Mouse (Mus musculus): ENCODE measurements around the gene Tbrg1. TPM values are rescaled to one million over a fixed set of nuclear protein-coding genes. Genes with fewer than 3 reads are reported as not detected.

Tbrg1 gene
- polyA plus RNA-seq (2015; fragmentation: Nextera tagmentation; extraction: Ambion mirVana) = 179 and 192 TPM in 2 replicates

- WGBS = under 1% methylated on average over 36 of the region's 36 CpGs
- Histone ChIP-seq H3K36me3 (peaks cover 25% of the 10 kb centered on the region), H3K4me1 (peaks cover 7% of the 10 kb centered on the region; the same call in 1 of the 2 replicates), H3K4me2 (replicated peaks) (peak within 1 kb of the TSS; percentile 57), H3K9me3 (replicated peaks) (no peaks in the 10 kb centered on the region), H3K4me3 (replicated peaks) (peak within 1 kb of the TSS; percentile 87), H3K27ac (replicated peaks) (peak within 1 kb of the TSS; percentile 97), H3K27me3 (no peaks in the 10 kb centered on the region), H3K9ac (peak within 1 kb of the TSS; percentile 66)
- peak; percentile 89 for ATAC-seq (ENCODE audit: insufficient number of reproducible peaks, low FRiP score, low TSS enrichment, low read depth)
These were observed at the start of gene Tbrg1 for GRCm38 (mm10) chr9:37656931-37657481. Gene Tbrg1 (minus strand): TSS chr9:37657312.

- Histone ChIP-seq H3K27me3 (no peaks in the 10 kb centered on the region), H3K27ac (replicated peaks) (no peak overlapping the region), H3K4me2 (replicated peaks) (no peak overlapping the region), H3K36me3 (no peaks in the 10 kb centered on the region), H3K9me3 (replicated peaks) (no peaks in the 10 kb centered on the region), H3K9ac (no peak overlapping the region), H3K4me3 (replicated peaks) (no peak overlapping the region), H3K4me1 (no peaks in the 10 kb centered on the region)
- 52% methylated on average over 5 of the region's 5 CpGs for WGBS
- no peak for ATAC-seq (ENCODE audit: insufficient number of reproducible peaks, low FRiP score, low TSS enrichment, low read depth)
These were observed 33.0 kb upstream of the Tbrg1 start for GRCm38 (mm10) chr9:37689970-37690686.

GRCm38 (mm10) chr9:37687941-37688303 is 30.8 kb upstream of the Tbrg1 start:
- Histone ChIP-seq H3K9me3 (replicated peaks) (no peaks in the 10 kb centered on the region), H3K4me1 (no peaks in the 10 kb centered on the region), H3K4me2 (replicated peaks) (no peak overlapping the region), H3K27me3 (no peaks in the 10 kb centered on the region), H3K36me3 (no peaks in the 10 kb centered on the region), H3K9ac (no peak overlapping the region), H3K4me3 (replicated peaks) (no peak overlapping the region), H3K27ac (replicated peaks) (no peak overlapping the region)
- 33% methylated on average over 3 of the region's 3 CpGs for WGBS
- ATAC-seq (ENCODE audit: insufficient number of reproducible peaks, low FRiP score, low TSS enrichment, low read depth) = no peak

- no peak overlapping the region for H3K9ac ChIP-seq
- H3K4me3 ChIP-seq (replicated peaks) = no peak overlapping the region
- H3K4me2 ChIP-seq (replicated peaks) = no peak overlapping the region
- H3K27me3 ChIP-seq = no peaks in the 10 kb centered on the region
- no peak for ATAC-seq (ENCODE audit: insufficient number of reproducible peaks, low FRiP score, low TSS enrichment, low read depth)
- no peaks in the 10 kb centered on the region for H3K36me3 ChIP-seq
- no peaks in the 10 kb centered on the region for H3K9me3 ChIP-seq (replicated peaks)
- H3K27ac ChIP-seq (replicated peaks) = no peak overlapping the region
- WGBS = 77% methylated on average over 3 of the region's 3 CpGs
- no peaks in the 10 kb centered on the region for H3K4me1 ChIP-seq
These were observed 30.3 kb upstream of the Tbrg1 start for GRCm38 (mm10) chr9:37687288-37687940.

- no peak overlapping the region for H3K4me2 ChIP-seq (replicated peaks)
- no peaks in the 10 kb centered on the region for H3K36me3 ChIP-seq
- no peak overlapping the region for H3K9ac ChIP-seq
- WGBS = 78% methylated on average over 1 of the region's 1 CpGs
- no peak overlapping the region for H3K27ac ChIP-seq (replicated peaks)
- H3K4me3 ChIP-seq (replicated peaks) = no peak overlapping the region
- no peaks in the 10 kb centered on the region for H3K4me1 ChIP-seq
- no peak for ATAC-seq (ENCODE audit: insufficient number of reproducible peaks, low FRiP score, low TSS enrichment, low read depth)
- H3K27me3 ChIP-seq = no peaks in the 10 kb centered on the region
- no peaks in the 10 kb centered on the region for H3K9me3 ChIP-seq (replicated peaks)
These were observed 24.0 kb upstream of the Tbrg1 start for GRCm38 (mm10) chr9:37681123-37681522.

GRCm38 (mm10) chr9:37675287-37675686 is 18.2 kb upstream of the Tbrg1 start:
- no peaks in the 10 kb centered on the region for H3K27me3 ChIP-seq
- H3K9me3 ChIP-seq (replicated peaks) = no peaks in the 10 kb centered on the region
- H3K4me2 ChIP-seq (replicated peaks) = no peak overlapping the region
- H3K4me3 ChIP-seq (replicated peaks) = no peak overlapping the region
- no peaks in the 10 kb centered on the region for H3K36me3 ChIP-seq
- WGBS = 61% methylated on average over 4 of the region's 4 CpGs
- no peaks in the 10 kb centered on the region for H3K4me1 ChIP-seq
- no peak overlapping the region for H3K9ac ChIP-seq
- no peak for ATAC-seq (ENCODE audit: insufficient number of reproducible peaks, low FRiP score, low TSS enrichment, low read depth)
- no peak overlapping the region for H3K27ac ChIP-seq (replicated peaks)

GRCm38 (mm10) chr9:37670261-37670660 is 13.1 kb upstream of the Tbrg1 start:
- Histone ChIP-seq H3K9me3 (replicated peaks) (no peaks in the 10 kb centered on the region), H3K4me1 (peaks cover 9% of the 10 kb centered on the region)
- WGBS = 90% methylated on average over 3 of the region's 3 CpGs

GRCm38 (mm10) chr9:37669678-37670077 is 12.6 kb upstream of the Tbrg1 start:
- Histone ChIP-seq H3K27me3 (no peaks in the 10 kb centered on the region), H3K9ac (no peak overlapping the region), H3K4me1 (peaks cover 9% of the 10 kb centered on the region), H3K36me3 (no peaks in the 10 kb centered on the region), H3K9me3 (replicated peaks) (no peaks in the 10 kb centered on the region), H3K4me2 (replicated peaks) (no peak overlapping the region), H3K4me3 (replicated peaks) (no peak overlapping the region), H3K27ac (replicated peaks) (peak overlapping the region; percentile 58; the same call in 1 of the 2 replicates)
- 0 out of 2 replicates have a peak, but pooled peaks have one; percentile 32 for ATAC-seq (ENCODE audit: insufficient number of reproducible peaks, low FRiP score, low TSS enrichment, low read depth)
- 46% methylated on average over 4 of the region's 4 CpGs for WGBS

More at GRCm38 (mm10) chr9:37670261-37670660, 13.1 kb upstream of the Tbrg1 start:
- no peak overlapping the region for H3K9ac ChIP-seq
- no peaks in the 10 kb centered on the region for H3K36me3 ChIP-seq
- H3K27ac ChIP-seq (replicated peaks) = peak overlapping the region; percentile 58
- no peak overlapping the region for H3K4me2 ChIP-seq (replicated peaks)
- no peak overlapping the region for H3K4me3 ChIP-seq (replicated peaks)
- ATAC-seq (ENCODE audit: insufficient number of reproducible peaks, low FRiP score, low TSS enrichment, low read depth) = no peak
- no peaks in the 10 kb centered on the region for H3K27me3 ChIP-seq

- peak; percentile 89 for ATAC-seq (ENCODE audit: insufficient number of reproducible peaks, low FRiP score, low TSS enrichment, low read depth)
- Histone ChIP-seq H3K27me3 (no peaks in the 10 kb centered on the region), H3K9me3 (replicated peaks) (no peaks in the 10 kb centered on the region), H3K4me3 (replicated peaks) (peak within 1 kb of the TSS; percentile 13; the same call in 1 of the 2 replicates), H3K9ac (no peak within 1 kb of the TSS), H3K4me1 (peaks cover 9% of the 10 kb centered on the region), H3K27ac (replicated peaks) (peak within 1 kb of the TSS; percentile 58), H3K4me2 (replicated peaks) (no peak within 1 kb of the TSS), H3K36me3 (no peaks in the 10 kb centered on the region)
- 35% methylated on average over 6 of the region's 6 CpGs for WGBS
These were observed 12.0 kb upstream of the Tbrg1 start, which contains the start of gene Panx3 for GRCm38 (mm10) chr9:37669115-37669514. Gene Panx3 (minus strand): TSS chr9:37669235.

GRCm38 (mm10) chr9:37666045-37666444 is 8.9 kb upstream of the Tbrg1 start:
- no peaks in the 10 kb centered on the region for H3K36me3 ChIP-seq
- H3K4me1 ChIP-seq = peaks cover 9% of the 10 kb centered on the region
- no peak overlapping the region for H3K4me2 ChIP-seq (replicated peaks)
- H3K27me3 ChIP-seq = no peaks in the 10 kb centered on the region
- ATAC-seq (ENCODE audit: insufficient number of reproducible peaks, low FRiP score, low TSS enrichment, low read depth) = no peak
- 76% methylated on average over 7 of the region's 7 CpGs for WGBS
- H3K9ac ChIP-seq = no peak overlapping the region
- no peak overlapping the region for H3K27ac ChIP-seq (replicated peaks)
- no peak overlapping the region for H3K4me3 ChIP-seq (replicated peaks)
- no peaks in the 10 kb centered on the region for H3K9me3 ChIP-seq (replicated peaks)

GRCm38 (mm10) chr9:37664604-37665003 is 7.5 kb upstream of the Tbrg1 start:
- Histone ChIP-seq H3K36me3 (no peaks in the 10 kb centered on the region), H3K4me2 (replicated peaks) (no peak overlapping the region), H3K27ac (replicated peaks) (no peak overlapping the region), H3K4me1 (peaks cover 9% of the 10 kb centered on the region), H3K9ac (no peak overlapping the region), H3K4me3 (replicated peaks) (no peak overlapping the region), H3K27me3 (no peaks in the 10 kb centered on the region), H3K9me3 (replicated peaks) (no peaks in the 10 kb centered on the region)
- ATAC-seq (ENCODE audit: insufficient number of reproducible peaks, low FRiP score, low TSS enrichment, low read depth) = no peak
- 71% methylated on average over 2 of the region's 2 CpGs for WGBS

Measured in embryonic facial prominence, embryonic 15.5 days (tissue).